Comparison of ENCODE assay signal across 8 mouse cellular contexts in genomic region chrX:20059381-20059971, GRCm38 (mm10). TPM values are rescaled to one million over a fixed set of nuclear protein-coding genes. Genes with fewer than 3 reads are reported as not detected.
DNase-seq lines count a peak whose midpoint lies in the region; ATAC-seq and TF ChIP-seq lines count a peak whose summit lies in the region.

Chst7 (plus strand) TSS chrX:20059560.

- ATAC-seq in heart, embryonic 11.5 days (replicated peaks; ENCODE audit: insufficient number of reproducible peaks, low FRiP score, low TSS enrichment): peak; percentile 87
- peak; percentile 84 for ATAC-seq in midbrain, embryonic 15.5 days (replicated peaks)
- peak; percentile 92 for ATAC-seq in stomach, embryonic 16.5 days (ENCODE audit: insufficient read depth, low FRiP score)

- no peak within 1 kb of the TSS for H3K27ac ChIP-seq in thymus, adult 2 months (ENCODE audit: control insufficient read depth, insufficient read depth, low read length)
- H3K27ac ChIP-seq in heart, embryonic 11.5 days (ENCODE audit: low read depth, low read length): no peak within 1 kb of the TSS
- no peak within 1 kb of the TSS for H3K27ac ChIP-seq in midbrain, embryonic 15.5 days
- no peak within 1 kb of the TSS for H3K27ac ChIP-seq in stomach, embryonic 16.5 days (ENCODE audit: low read length)

- TF ChIP-seq POLR2A in thymus, adult 2 months (IDR thresholded peaks at IDR 0.05; ENCODE audit: control insufficient read depth, extremely low read depth, insufficient read depth, low read length, poor library complexity): no peak

- H3K4me2 ChIP-seq in heart, embryonic 11.5 days: peak within 1 kb of the TSS; percentile 77
- H3K4me2 ChIP-seq in midbrain, embryonic 15.5 days: peak within 1 kb of the TSS; percentile 74
- H3K4me2 ChIP-seq in stomach, embryonic 16.5 days (ENCODE audit: low read depth, low read length): peak within 1 kb of the TSS; percentile 67

- no peaks in the 10 kb centered on the region for H3K36me3 ChIP-seq in thymus, adult 2 months (ENCODE audit: control insufficient read depth, insufficient read depth, low read length)
- H3K36me3 ChIP-seq in heart, embryonic 11.5 days (ENCODE audit: control insufficient read depth, insufficient read depth, low read length): no peaks in the 10 kb centered on the region
- H3K36me3 ChIP-seq in midbrain, embryonic 15.5 days (replicated peaks): no peaks in the 10 kb centered on the region
- H3K36me3 ChIP-seq in stomach, embryonic 16.5 days (ENCODE audit: control insufficient read depth, insufficient read depth, low read length): no peaks in the 10 kb centered on the region

- H3K27me3 ChIP-seq in thymus, adult 2 months (ENCODE audit: control insufficient read depth, insufficient read depth, low read length): no peaks in the 10 kb centered on the region; the same call in 1 of the 2 replicates
- H3K27me3 ChIP-seq in heart, embryonic 11.5 days (ENCODE audit: control insufficient read depth, insufficient read depth, low read length): peaks cover 7% of the 10 kb centered on the region
- H3K27me3 ChIP-seq in midbrain, embryonic 15.5 days (replicated peaks): no peaks in the 10 kb centered on the region
- peaks cover 4% of the 10 kb centered on the region for H3K27me3 ChIP-seq in stomach, embryonic 16.5 days (ENCODE audit: control insufficient read depth, insufficient read depth, low read length)

- no peaks in the 10 kb centered on the region; the same call in 1 of the 2 replicates for H3K4me1 ChIP-seq in thymus, adult 2 months (replicated peaks; ENCODE audit: control insufficient read depth, insufficient read depth, low read length)
- no peaks in the 10 kb centered on the region for H3K4me1 ChIP-seq in heart, embryonic 11.5 days (ENCODE audit: control insufficient read depth, insufficient read depth, low read length)
- peaks cover 5% of the 10 kb centered on the region; the same call in 1 of the 2 replicates for H3K4me1 ChIP-seq in midbrain, embryonic 15.5 days
- H3K4me1 ChIP-seq in stomach, embryonic 16.5 days (ENCODE audit: control insufficient read depth, insufficient read depth, low read length): no peaks in the 10 kb centered on the region

- peak; percentile 2 for DNase-seq in thymus, adult 2 months
- no peak for DNase-seq in thymus, postnatal 10 days (ENCODE audit: low spot score in 2 of 2)
- DNase-seq in fat pad, adult 2 months (ENCODE audit: extremely low read depth, low read depth, low spot score): peak; percentile 2
- peak; percentile 87 for DNase-seq in kidney, adult 9 months
- DNase-seq in liver: peak; percentile 48

- 0 out of 2 replicates have a peak within 1 kb of the TSS, but pooled peaks have one; percentile 5 for H3K9ac ChIP-seq in heart, embryonic 11.5 days (ENCODE audit: low read depth, low read length)
- peak within 1 kb of the TSS; percentile 25 for H3K9ac ChIP-seq in midbrain, embryonic 15.5 days
- peak within 1 kb of the TSS; percentile 56 for H3K9ac ChIP-seq in stomach, embryonic 16.5 days (ENCODE audit: low read length)

- H3K9me3 ChIP-seq in heart, embryonic 11.5 days (replicated peaks; ENCODE audit: control insufficient read depth, low read length): 0 out of 2 replicates have a peak, but pooled peaks cover 2% of the 10 kb centered on the region
- no peaks in the 10 kb centered on the region for H3K9me3 ChIP-seq in midbrain, embryonic 15.5 days
- H3K9me3 ChIP-seq in stomach, embryonic 16.5 days (replicated peaks; ENCODE audit: control insufficient read depth, low read length): no peaks in the 10 kb centered on the region

- WGBS in thymus, adult 2 months: 2% methylated on average over 35 of the region's 40 CpGs
- 14% methylated on average over 40 of the region's 40 CpGs for WGBS in heart, embryonic 11.5 days (ENCODE audit: insufficient replicate concordance)
- WGBS in midbrain, embryonic 15.5 days: 19% methylated on average over 40 of the region's 40 CpGs
- 21% methylated on average over 40 of the region's 40 CpGs for WGBS in stomach, embryonic 16.5 days

- peak within 1 kb of the TSS; percentile 29 for H3K4me3 ChIP-seq in thymus, adult 2 months (ENCODE audit: control insufficient read depth, insufficient read depth, low read length)
- H3K4me3 ChIP-seq in heart, embryonic 11.5 days (ENCODE audit: low read depth, low read length): peak within 1 kb of the TSS; percentile 48
- H3K4me3 ChIP-seq in midbrain, embryonic 15.5 days: peak within 1 kb of the TSS; percentile 46
- H3K4me3 ChIP-seq in stomach, embryonic 16.5 days (replicated peaks; ENCODE audit: low read length): peak within 1 kb of the TSS; percentile 52

- no peak for TF ChIP-seq CTCF in thymus, adult 2 months (IDR thresholded peaks at IDR 0.05; ENCODE audit: borderline replicate concordance, control insufficient read depth, extremely low read depth, insufficient read depth, low read length, poor library complexity)

RNA-seq across cellular contexts. Expression of gene Chst7, which starts in this region (rescaled TPM):
- polyA plus RNA-seq in thymus, adult 2 months (2012; rRNA removed): 2.9 and 3.8 TPM in 2 replicates
- 2.0 and 2.6 TPM in 2 replicates for polyA plus RNA-seq in heart, embryonic 11.5 days (2014; fragmentation: Nextera tagmentation; extraction: Ambion mirVana)
- polyA plus RNA-seq in midbrain, embryonic 15.5 days (2015; fragmentation: Nextera tagmentation; extraction: Ambion mirVana): 5.4 and 6.4 TPM in 2 replicates
- polyA plus RNA-seq in stomach, embryonic 16.5 days (2015; fragmentation: Nextera tagmentation; extraction: Ambion mirVana): 3.7 and 4.0 TPM in 2 replicates

Comparison
In these comparisons a context has a peak if more than half of its experiments do, and no peak if none do; other contexts are left out.
1. DNase-seq: peak in thymus, adult 2 months (single experiment), fat pad, adult 2 months (single experiment), kidney, adult 9 months (single experiment) and liver (single experiment); none in thymus, postnatal 10 days (0 of 2).
2. H3K9ac ChIP-seq: peak in every context shown above with its lines; median percentile 56 in stomach, embryonic 16.5 days; 25 in midbrain, embryonic 15.5 days; 5 in heart, embryonic 11.5 days.
3. Peak in every context shown above with its lines, with median percentiles within 50 percentile points of each other: H3K4me3 ChIP-seq, ATAC-seq and H3K4me2 ChIP-seq.